Mouse (Mus musculus): Measurements from ENCODE around the gene Fsip1. TPM values are rescaled to one million over a fixed set of nuclear protein-coding genes. Genes with fewer than 3 reads are reported as not detected.

The Fsip1 gene
- polyA plus RNA-seq, 1 experiment = 3.1 TPM

- H3K9me3 ChIP-seq (replicated peaks; ENCODE audit: control insufficient read depth, insufficient read depth, low read length, poor library complexity, severe bottlenecking) = no peaks in the 10 kb centered on the region
- no peaks in the 10 kb centered on the region for H3K4me1 ChIP-seq (ENCODE audit: control insufficient read depth, insufficient read depth, low read length)
- H3K4me3 ChIP-seq (ENCODE audit: low read depth, low read length) = no peak overlapping the region
- H3K36me3 ChIP-seq (ENCODE audit: control insufficient read depth, insufficient read depth, low read length, poor library complexity, severe bottlenecking) = no peaks in the 10 kb centered on the region
- TF ChIP-seq EP300 (IDR thresholded peaks at IDR 0.05; ENCODE audit: insufficient read depth, low read depth, low read length) = no peak
- TF ChIP-seq CTCF (IDR thresholded peaks at IDR 0.05; ENCODE audit: low read depth, low read length) = no peak
- no peaks in the 10 kb centered on the region for H3K27me3 ChIP-seq (ENCODE audit: control insufficient read depth, insufficient read depth, low read length, poor library complexity, severe bottlenecking)
- H3K9ac ChIP-seq (ENCODE audit: low read depth, poor library complexity, severe bottlenecking) = no peak overlapping the region
- H3K27ac ChIP-seq (ENCODE audit: insufficient read depth, low read length) = no peak overlapping the region
These were observed 137.1 kb downstream of the Fsip1 start for GRCm38 (mm10) chr2:118119684-118120083.

- no peak overlapping the region for H3K9ac ChIP-seq (ENCODE audit: low read depth, poor library complexity, severe bottlenecking)
- H3K4me3 ChIP-seq (ENCODE audit: low read depth, low read length) = no peak overlapping the region
- no peaks in the 10 kb centered on the region for H3K4me1 ChIP-seq (ENCODE audit: control insufficient read depth, insufficient read depth, low read length)
- no peaks in the 10 kb centered on the region for H3K27me3 ChIP-seq (ENCODE audit: control insufficient read depth, insufficient read depth, low read length, poor library complexity, severe bottlenecking)
- H3K36me3 ChIP-seq (ENCODE audit: control insufficient read depth, insufficient read depth, low read length, poor library complexity, severe bottlenecking) = no peaks in the 10 kb centered on the region
- H3K27ac ChIP-seq (ENCODE audit: insufficient read depth, low read length) = no peak overlapping the region
- TF ChIP-seq POLR2A (IDR thresholded peaks at IDR 0.05; ENCODE audit: insufficient read depth, low read length) (no peak), EP300 (IDR thresholded peaks at IDR 0.05; ENCODE audit: insufficient read depth, low read depth, low read length) (no peak), CTCF (IDR thresholded peaks at IDR 0.05; ENCODE audit: low read depth, low read length) (no peak)
- no peaks in the 10 kb centered on the region for H3K9me3 ChIP-seq (replicated peaks; ENCODE audit: control insufficient read depth, insufficient read depth, low read length, poor library complexity, severe bottlenecking)
These were observed 138.3 kb downstream of the Fsip1 start for GRCm38 (mm10) chr2:118118515-118118914.

GRCm38 (mm10) chr2:118118045-118118444 is 138.7 kb downstream of the Fsip1 start:
- TF ChIP-seq POLR2A (IDR thresholded peaks at IDR 0.05; ENCODE audit: insufficient read depth, low read length) (no peak), CTCF (IDR thresholded peaks at IDR 0.05; ENCODE audit: low read depth, low read length) (no peak), EP300 (IDR thresholded peaks at IDR 0.05; ENCODE audit: insufficient read depth, low read depth, low read length) (no peak)
- Histone ChIP-seq H3K27ac (ENCODE audit: insufficient read depth, low read length) (no peak overlapping the region), H3K4me1 (ENCODE audit: control insufficient read depth, insufficient read depth, low read length) (no peaks in the 10 kb centered on the region), H3K27me3 (ENCODE audit: control insufficient read depth, insufficient read depth, low read length, poor library complexity, severe bottlenecking) (peaks cover 1% of the 10 kb centered on the region; the same call in 1 of the 2 replicates), H3K36me3 (ENCODE audit: control insufficient read depth, insufficient read depth, low read length, poor library complexity, severe bottlenecking) (no peaks in the 10 kb centered on the region), H3K4me3 (ENCODE audit: low read depth, low read length) (no peak overlapping the region), H3K9ac (ENCODE audit: low read depth, poor library complexity, severe bottlenecking) (no peak overlapping the region), H3K9me3 (replicated peaks; ENCODE audit: control insufficient read depth, insufficient read depth, low read length, poor library complexity, severe bottlenecking) (peaks cover 2% of the 10 kb centered on the region; the same call in 1 of the 2 replicates)

- peaks cover 5% of the 10 kb centered on the region; the same call in 1 of the 2 replicates for H3K9me3 ChIP-seq (replicated peaks; ENCODE audit: control insufficient read depth, insufficient read depth, low read length, poor library complexity, severe bottlenecking)
- H3K4me1 ChIP-seq (ENCODE audit: control insufficient read depth, insufficient read depth, low read length) = no peaks in the 10 kb centered on the region
- H3K4me3 ChIP-seq (ENCODE audit: low read depth, low read length) = no peak overlapping the region
- H3K9ac ChIP-seq (ENCODE audit: low read depth, poor library complexity, severe bottlenecking) = no peak overlapping the region
- TF ChIP-seq POLR2A (IDR thresholded peaks at IDR 0.05; ENCODE audit: insufficient read depth, low read length) (no peak), CTCF (IDR thresholded peaks at IDR 0.05; ENCODE audit: low read depth, low read length) (no peak), EP300 (IDR thresholded peaks at IDR 0.05; ENCODE audit: insufficient read depth, low read depth, low read length) (no peak)
- H3K36me3 ChIP-seq (ENCODE audit: control insufficient read depth, insufficient read depth, low read length, poor library complexity, severe bottlenecking) = no peaks in the 10 kb centered on the region
- H3K27me3 ChIP-seq (ENCODE audit: control insufficient read depth, insufficient read depth, low read length, poor library complexity, severe bottlenecking) = peaks cover 5% of the 10 kb centered on the region; the same call in 1 of the 2 replicates
- H3K27ac ChIP-seq (ENCODE audit: insufficient read depth, low read length) = no peak overlapping the region
These were observed 139.4 kb downstream of the Fsip1 start for GRCm38 (mm10) chr2:118117401-118117800.

- H3K9me3 ChIP-seq (replicated peaks; ENCODE audit: control insufficient read depth, insufficient read depth, low read length, poor library complexity, severe bottlenecking) = peaks cover 5% of the 10 kb centered on the region; the same call in 1 of the 2 replicates
- H3K4me1 ChIP-seq (ENCODE audit: control insufficient read depth, insufficient read depth, low read length) = no peaks in the 10 kb centered on the region
- TF ChIP-seq POLR2A (IDR thresholded peaks at IDR 0.05; ENCODE audit: insufficient read depth, low read length) (no peak), EP300 (IDR thresholded peaks at IDR 0.05; ENCODE audit: insufficient read depth, low read depth, low read length) (no peak), CTCF (IDR thresholded peaks at IDR 0.05; ENCODE audit: low read depth, low read length) (no peak)
- H3K9ac ChIP-seq (ENCODE audit: low read depth, poor library complexity, severe bottlenecking) = no peak overlapping the region
- no peaks in the 10 kb centered on the region for H3K36me3 ChIP-seq (ENCODE audit: control insufficient read depth, insufficient read depth, low read length, poor library complexity, severe bottlenecking)
- no peak overlapping the region for H3K27ac ChIP-seq (ENCODE audit: insufficient read depth, low read length)
- H3K4me3 ChIP-seq (ENCODE audit: low read depth, low read length) = no peak overlapping the region
- peaks cover 5% of the 10 kb centered on the region; the same call in 1 of the 2 replicates for H3K27me3 ChIP-seq (ENCODE audit: control insufficient read depth, insufficient read depth, low read length, poor library complexity, severe bottlenecking)
These were observed 139.9 kb downstream of the Fsip1 start for GRCm38 (mm10) chr2:118116754-118117290.

GRCm38 (mm10) chr2:118116180-118116579 is 140.6 kb downstream of the Fsip1 start:
- no peak overlapping the region for H3K9ac ChIP-seq (ENCODE audit: low read depth, poor library complexity, severe bottlenecking)
- no peaks in the 10 kb centered on the region for H3K36me3 ChIP-seq (ENCODE audit: control insufficient read depth, insufficient read depth, low read length, poor library complexity, severe bottlenecking)
- H3K4me3 ChIP-seq (ENCODE audit: low read depth, low read length) = no peak overlapping the region
- TF ChIP-seq CTCF (IDR thresholded peaks at IDR 0.05; ENCODE audit: low read depth, low read length) = no peak
- no peak for TF ChIP-seq POLR2A (IDR thresholded peaks at IDR 0.05; ENCODE audit: insufficient read depth, low read length)
- no peak for TF ChIP-seq EP300 (IDR thresholded peaks at IDR 0.05; ENCODE audit: insufficient read depth, low read depth, low read length)
- no peaks in the 10 kb centered on the region for H3K4me1 ChIP-seq (ENCODE audit: control insufficient read depth, insufficient read depth, low read length)
- H3K27me3 ChIP-seq (ENCODE audit: control insufficient read depth, insufficient read depth, low read length, poor library complexity, severe bottlenecking) = peaks cover 5% of the 10 kb centered on the region; the same call in 1 of the 2 replicates
- H3K9me3 ChIP-seq (replicated peaks; ENCODE audit: control insufficient read depth, insufficient read depth, low read length, poor library complexity, severe bottlenecking) = peaks cover 5% of the 10 kb centered on the region; the same call in 1 of the 2 replicates
- no peak overlapping the region for H3K27ac ChIP-seq (ENCODE audit: insufficient read depth, low read length)
